Mouse (Mus musculus) limb, embryonic 15.5 days (tissue): ENCODE measurements around the gene Vmo1. TPM values are rescaled to one million over a fixed set of nuclear protein-coding genes. Genes with fewer than 3 reads are reported as not detected.
"Not testable (repeated sequence)": the region's sequence is repeated elsewhere in the genome, so short reads cannot be mapped to it uniquely, and the experiment has no call there.

Source experiments
- ATAC-seq: fragments of 200-750 bp; cut with Nextera tagmentation; 2 replicates; pipeline ENCODE4 v1.8.0; 2017; ENCODE audit warnings: low read depth, moderate TSS enrichment; ENCODE audit not compliant: insufficient number of reproducible peaks, low FRiP score, low TSS enrichment
- H3K27ac ChIP-seq: fragments of 300-500 bp; sonication (generic); 2 replicates; pipeline ENCODE4 v1.5.1; 2015; ENCODE audit warnings: moderate library complexity, mild to moderate bottlenecking, inconsistent platforms
- H3K27me3 ChIP-seq: fragments of 300-500 bp; sonication (generic); 2 replicates; pipeline ENCODE4 v1.6.1; 2015; ENCODE audit warnings: inconsistent platforms
- H3K36me3 ChIP-seq: fragments of 300-500 bp; sonication (generic); 2 replicates; pipeline ENCODE4 v1.6.1; 2015; ENCODE audit warnings: inconsistent platforms
- H3K4me1 ChIP-seq: fragments of 300-500 bp; sonication (generic); 2 replicates; pipeline ENCODE4 v1.6.1; 2015; ENCODE audit warnings: inconsistent platforms
- H3K4me2 ChIP-seq: fragments of 300-500 bp; sonication (generic); 2 replicates; pipeline ENCODE4 v1.6.1; 2015; ENCODE audit warnings: mild to moderate bottlenecking, inconsistent platforms
- H3K4me3 ChIP-seq: fragments of 300-500 bp; sonication (generic); 2 replicates; pipeline ENCODE4 v1.5.1; 2015; ENCODE audit warnings: mild to moderate bottlenecking, inconsistent platforms
- H3K9ac ChIP-seq: fragments of 300-500 bp; sonication (generic); 2 replicates; pipeline ENCODE4 v1.6.1; 2015; ENCODE audit warnings: inconsistent platforms
- H3K9me3 ChIP-seq: fragments of 300-500 bp; sonication (generic); 2 replicates; pipeline ENCODE4 v1.6.1; 2016; ENCODE audit warnings: inconsistent platforms
- WGBS: fragments of 180-500 bp; shearing (Covaris S2); methylation state at CpG from one replicate; pipeline ENCODE4 v1.1.7; 2015; 5-methylcytosine and 5-hydroxymethylcytosine counted together
- polyA plus RNA-seq: library from polyadenylated mRNA; unstranded; fragments of >200 nt; fragmentation: Nextera tagmentation; extraction: Ambion mirVana; gene quantifications from 2 replicates; pipeline ENCODE4 v1.2.1, GENCODE M21; 2015

Vmo1 gene
- polyA plus RNA-seq, 1 experiment from 2014 or later = 0.23 TPM

GRCm38 (mm10) chr11:70539877-70540587 lies 25.6 kb upstream of the Vmo1 start, which contains the start of gene Pld2:
Gene Pld2 (plus strand): TSS chr11:70540064.
- WGBS = under 1% methylated on average over 59 of the region's 65 CpGs
- H3K36me3 ChIP-seq = no peaks in the 10 kb centered on the region

GRCm38 (mm10) chr11:70539423-70539822 lies 25.0 kb upstream of the Vmo1 start:
- peaks cover 7% of the 10 kb centered on the region for H3K4me1 ChIP-seq
- peak overlapping the region; percentile 63; the same call in 1 of the 2 replicates for H3K9ac ChIP-seq
- H3K9me3 ChIP-seq = no peaks in the 10 kb centered on the region
- peaks cover 10% of the 10 kb centered on the region; the same call in 1 of the 2 replicates for H3K27me3 ChIP-seq
- no peak for ATAC-seq
- H3K4me3 ChIP-seq = peak overlapping the region; percentile 69
- H3K4me2 ChIP-seq = peak overlapping the region; percentile 85
- 13% methylated on average over 9 of the region's 9 CpGs for WGBS
- 0 out of 2 replicates have a peak overlapping the region, but pooled peaks have one; percentile 64 for H3K27ac ChIP-seq
- H3K36me3 ChIP-seq = no peaks in the 10 kb centered on the region

More at GRCm38 (mm10) chr11:70539877-70540587, 25.6 kb upstream of the Vmo1 start, which contains the start of gene Pld2:
- Histone ChIP-seq H3K4me2 (peak within 1 kb of the TSS; percentile 85), H3K9ac (peak within 1 kb of the TSS; percentile 63), H3K27me3 (peaks cover 10% of the 10 kb centered on the region; the same call in 1 of the 2 replicates), H3K4me1 (peaks cover 7% of the 10 kb centered on the region), H3K4me3 (peak within 1 kb of the TSS; percentile 69), H3K9me3 (no peaks in the 10 kb centered on the region), H3K27ac (peak within 1 kb of the TSS; percentile 64)
- peak; percentile 91 for ATAC-seq

DNA sequence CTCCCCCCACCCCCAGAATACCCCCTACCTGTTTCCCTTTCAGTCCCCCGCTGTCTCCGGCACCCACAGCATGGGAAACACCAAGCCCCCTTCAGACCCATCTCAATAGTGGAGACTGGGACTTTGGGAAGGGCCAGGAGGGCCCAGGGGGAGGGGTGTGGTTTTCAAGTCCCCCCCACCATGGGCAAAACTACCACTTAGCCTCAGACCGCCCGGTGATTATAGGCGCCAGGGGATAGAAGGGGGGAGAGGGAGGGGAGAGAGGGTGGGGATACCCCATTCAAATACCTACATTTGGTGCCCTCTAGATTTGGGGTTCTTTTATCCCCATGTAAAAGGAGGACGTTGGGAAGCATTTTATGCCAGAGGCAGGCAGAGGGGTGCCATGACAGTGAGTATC lies 18.4 kb upstream of the Vmo1 start, which contains the start of gene Gm40193:
Gm40193 (minus strand) TSS at position 101 of the 400 bp plus-strand sequence.
- Histone ChIP-seq H3K9me3 (no peaks in the 10 kb centered on the region), H3K36me3 (peaks cover 15% of the 10 kb centered on the region), H3K27me3 (peaks cover 6% of the 10 kb centered on the region; the same call in 1 of the 2 replicates), H3K9ac (no peak within 1 kb of the TSS), H3K27ac (no peak within 1 kb of the TSS), H3K4me3 (no peak within 1 kb of the TSS), H3K4me1 (no peaks in the 10 kb centered on the region), H3K4me2 (no peak within 1 kb of the TSS)
- 70% methylated on average over 6 of the region's 6 CpGs for WGBS
- ATAC-seq = no peak

GRCm38 (mm10) chr11:70531065-70531464 lies 16.6 kb upstream of the Vmo1 start:
- H3K4me2 ChIP-seq, H3K27ac ChIP-seq, H3K9me3 ChIP-seq, H3K27me3 ChIP-seq, H3K4me1 ChIP-seq, H3K4me3 ChIP-seq, H3K9ac ChIP-seq, ATAC-seq: not testable (repeated sequence)
- peaks cover 30% of the 10 kb centered on the region for H3K36me3 ChIP-seq
- 77% methylated on average over 2 of the region's 2 CpGs for WGBS

- Histone ChIP-seq H3K36me3 (peaks cover 30% of the 10 kb centered on the region), H3K9me3 (no peaks in the 10 kb centered on the region), H3K4me2 (no peak overlapping the region), H3K27me3 (no peaks in the 10 kb centered on the region), H3K27ac (no peak overlapping the region), H3K4me1 (peaks cover 13% of the 10 kb centered on the region), H3K4me3 (no peak overlapping the region), H3K9ac (no peak overlapping the region)
- no peak for ATAC-seq
- 85% methylated on average over 7 of the region's 7 CpGs for WGBS
These were observed 14.2 kb upstream of the Vmo1 start for GRCm38 (mm10) chr11:70528610-70529009.

- ATAC-seq = no peak
- Histone ChIP-seq H3K36me3 (peaks cover 30% of the 10 kb centered on the region), H3K4me1 (peaks cover 13% of the 10 kb centered on the region), H3K4me2 (peak overlapping the region; percentile 67), H3K27me3 (no peaks in the 10 kb centered on the region), H3K9me3 (no peaks in the 10 kb centered on the region), H3K4me3 (peak overlapping the region; percentile 67), H3K27ac (no peak overlapping the region), H3K9ac (peak overlapping the region; percentile 58)
- WGBS = 87% methylated on average over 12 of the region's 12 CpGs
These were observed 11.8 kb upstream of the Vmo1 start for GRCm38 (mm10) chr11:70526211-70526610.

- no peaks in the 10 kb centered on the region for H3K9me3 ChIP-seq
- H3K27me3 ChIP-seq = no peaks in the 10 kb centered on the region
- peak overlapping the region; percentile 58 for H3K9ac ChIP-seq
- peaks cover 13% of the 10 kb centered on the region for H3K4me1 ChIP-seq
- 0 out of 2 replicates have a peak overlapping the region, but pooled peaks have one; percentile 38 for H3K27ac ChIP-seq
- no peak for ATAC-seq
- H3K4me2 ChIP-seq = peak overlapping the region; percentile 67
- WGBS = 2% methylated on average over 12 of the region's 12 CpGs
- peaks cover 30% of the 10 kb centered on the region for H3K36me3 ChIP-seq
- peak overlapping the region; percentile 67 for H3K4me3 ChIP-seq
These were observed 11.3 kb upstream of the Vmo1 start for GRCm38 (mm10) chr11:70525726-70526125.

DNA sequence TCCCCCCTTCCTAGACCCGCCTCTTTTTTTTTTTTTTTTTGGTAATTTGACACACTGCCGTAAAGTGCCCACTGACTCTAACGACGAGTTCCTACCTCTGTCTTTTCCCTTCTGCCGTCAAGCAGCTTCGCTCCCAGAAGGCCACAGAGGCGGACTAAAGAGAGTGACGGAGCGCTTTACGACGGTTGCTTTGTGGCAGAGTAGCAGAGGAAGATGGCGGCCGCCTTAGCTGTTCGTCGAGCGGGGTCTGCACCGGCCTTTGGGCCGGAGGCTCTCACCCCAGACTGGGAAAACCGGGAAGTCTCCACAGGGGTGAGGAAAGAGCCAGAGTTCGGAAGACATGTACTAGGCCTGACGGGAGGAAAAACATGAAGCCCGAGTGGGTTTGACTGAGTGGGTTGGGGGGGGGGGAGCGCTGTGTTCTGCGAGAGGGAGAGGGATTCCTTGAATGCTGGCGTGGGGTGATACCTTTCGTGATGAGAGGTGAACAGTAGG lies 10.8 kb upstream of the Vmo1 start, which contains the start of gene Psmb6:
Psmb6 (plus strand) TSS at position 184 of the 495 bp plus-strand sequence.
- H3K9ac ChIP-seq = peak within 1 kb of the TSS; percentile 58
- H3K27me3 ChIP-seq = no peaks in the 10 kb centered on the region
- under 1% methylated on average over 25 of the region's 26 CpGs for WGBS
- peak within 1 kb of the TSS; percentile 67 for H3K4me3 ChIP-seq
- 0 out of 2 replicates have a peak within 1 kb of the TSS, but pooled peaks have one; percentile 38 for H3K27ac ChIP-seq
- H3K4me2 ChIP-seq = peak within 1 kb of the TSS; percentile 67
- H3K9me3 ChIP-seq = no peaks in the 10 kb centered on the region
- ATAC-seq = peak; percentile 92
- H3K36me3 ChIP-seq = peaks cover 30% of the 10 kb centered on the region
- H3K4me1 ChIP-seq = peaks cover 17% of the 10 kb centered on the region

DNA sequence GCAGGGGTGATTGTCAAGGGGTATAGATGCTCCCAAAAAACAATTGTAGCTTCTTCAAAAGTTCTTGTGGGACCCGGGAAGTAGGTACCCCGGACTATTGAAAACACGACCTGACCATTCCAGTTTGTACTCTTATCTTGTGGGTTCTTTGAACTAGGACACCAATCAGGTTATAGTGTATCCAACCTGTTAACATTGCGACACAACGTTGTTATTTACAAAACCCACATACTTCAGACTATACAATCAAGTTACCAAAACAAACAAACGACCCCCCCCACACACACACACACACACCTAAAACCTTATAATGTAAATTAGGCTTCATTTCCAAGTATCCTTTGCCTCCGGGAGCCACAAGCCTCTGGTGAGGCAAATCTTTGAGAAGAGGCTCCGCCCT lies 10.4 kb upstream of the Vmo1 start:
- Histone ChIP-seq H3K4me2 (peak overlapping the region; percentile 49), H3K36me3 (peaks cover 30% of the 10 kb centered on the region), H3K9ac (no peak overlapping the region), H3K9me3 (no peaks in the 10 kb centered on the region), H3K27me3 (no peaks in the 10 kb centered on the region), H3K4me1 (peaks cover 21% of the 10 kb centered on the region), H3K27ac (no peak overlapping the region), H3K4me3 (peak overlapping the region; percentile 67)
- ATAC-seq = no peak
- WGBS = 6% methylated on average over 8 of the region's 8 CpGs

- WGBS = 85% methylated on average over 8 of the region's 8 CpGs
- ATAC-seq = not testable (repeated sequence)
These were observed 9.0 kb upstream of the Vmo1 start for GRCm38 (mm10) chr11:70523306-70523989.

DNA sequence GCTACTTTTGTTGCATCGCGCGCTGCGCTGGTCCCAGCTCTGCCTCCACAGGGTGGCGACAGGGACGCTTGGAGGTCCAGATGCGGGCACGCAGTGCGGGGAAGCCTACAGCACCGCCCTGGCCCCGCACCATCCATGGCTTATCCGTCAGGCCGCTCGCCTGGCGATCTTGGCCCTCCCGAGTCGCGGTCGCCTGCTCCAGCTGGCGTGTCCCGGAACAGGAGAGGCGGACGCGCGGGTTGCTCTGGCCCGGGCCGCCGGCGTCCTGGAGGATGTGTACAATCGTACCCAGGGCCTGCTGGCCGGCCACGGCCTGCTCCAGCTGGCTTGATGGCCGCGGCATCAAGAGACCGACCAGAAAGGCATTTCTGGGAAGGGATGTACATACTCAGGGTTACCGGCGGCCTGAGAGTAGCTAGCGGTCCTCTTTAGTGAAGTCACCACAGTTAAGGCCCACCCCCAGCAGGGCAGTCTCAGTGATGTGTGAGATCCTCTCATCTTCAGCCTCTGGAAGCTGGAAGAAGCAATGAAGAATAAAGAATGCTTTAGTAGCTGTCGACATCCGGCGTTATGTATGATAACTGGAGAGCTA lies 5.9 kb upstream of the Vmo1 start:
- Histone ChIP-seq H3K27me3 (0 out of 2 replicates have a peak, but pooled peaks cover 4% of the 10 kb centered on the region), H3K4me3 (peak overlapping the region; percentile 31), H3K9me3 (no peaks in the 10 kb centered on the region), H3K4me1 (peaks cover 11% of the 10 kb centered on the region), H3K4me2 (peak overlapping the region; percentile 45), H3K36me3 (no peaks in the 10 kb centered on the region), H3K9ac (peak overlapping the region; percentile 31), H3K27ac (peak overlapping the region; percentile 5; the same call in 1 of the 2 replicates)
- peak; percentile 11; the same call in 1 of the 2 replicates for ATAC-seq
- WGBS = 12% methylated on average over 41 of the region's 41 CpGs

More at GRCm38 (mm10) chr11:70523306-70523989, 9.0 kb upstream of the Vmo1 start:
- peaks cover 21% of the 10 kb centered on the region for H3K36me3 ChIP-seq
- not testable (repeated sequence) for H3K9ac ChIP-seq, H3K27me3 ChIP-seq, H3K4me2 ChIP-seq, H3K4me3 ChIP-seq, H3K27ac ChIP-seq, H3K9me3 ChIP-seq
- peaks cover 24% of the 10 kb centered on the region for H3K4me1 ChIP-seq
